Mouse (Mus musculus) thymus, adult 2 months (tissue): Measurements from ENCODE around the gene Cnnm1.

Experiments used
- CTCF ChIP-seq: fragments of 200-500 bp; IDR thresholded peaks from 2 replicates; pipeline ENCODE4 v1.5.1; 2012; ENCODE audit warnings: mild to moderate bottlenecking, control low read depth, low read length, moderate library complexity, borderline replicate concordance; ENCODE audit not compliant: control insufficient read depth, poor library complexity, insufficient read depth; ENCODE audit errors: extremely low read depth
- POLR2A ChIP-seq: fragments of 200-500 bp; IDR thresholded peaks from 2 replicates; pipeline ENCODE4 v1.6.1; 2012; ENCODE audit warnings: mild to moderate bottlenecking, low read length, control low read depth, moderate library complexity; ENCODE audit not compliant: control insufficient read depth, poor library complexity, insufficient read depth; ENCODE audit errors: extremely low read depth

- no peak for TF ChIP-seq CTCF
- TF ChIP-seq POLR2A: no peak
These were observed 85.3 kb downstream of the Cnnm1 start for GRCm38 (mm10) chr19:43525566-43525965.
